Mouse (Mus musculus) forebrain, postnatal 0 days (tissue): ENCODE measurements at regions not wholly inside any gene's neighbourhood (a gene's known extent, or its start where the extent isn't known, plus 50 kb on each side); places are given as distances from the start of the nearest gene placed in this dataset.

ENCODE experiments used
- ATAC-seq: fragments of 200-750 bp; cut with Nextera tagmentation; 2 replicates; pipeline ENCODE4 v1.8.0; 2017; ENCODE audit warnings: mild to moderate bottlenecking, moderate library complexity
- DNase-seq: peaks from one replicate; pipeline ENCODE4 v3.0.0-alpha.2; 2015
- H3K27ac ChIP-seq: fragments of 300-500 bp; sonication (generic); 2 replicates; pipeline ENCODE4 v1.5.1; 2014; ENCODE audit warnings: low read depth, mild to moderate bottlenecking, antibody characterized with exemption, low read length, moderate library complexity, mixed read lengths
- H3K27me3 ChIP-seq: fragments of 300-500 bp; sonication (generic); 2 replicates; pipeline ENCODE4 v1.6.1; 2014; ENCODE audit warnings: mild to moderate bottlenecking, low read length, mixed read lengths; ENCODE audit not compliant: insufficient read depth
- H3K36me3 ChIP-seq: fragments of 300-500 bp; sonication (generic); 2 replicates; pipeline ENCODE4 v1.6.1; 2014; ENCODE audit warnings: mild to moderate bottlenecking, moderate library complexity; ENCODE audit not compliant: insufficient read depth
- H3K4me1 ChIP-seq: fragments of 300-500 bp; sonication (generic); 2 replicates; pipeline ENCODE4 v1.6.1; 2014; ENCODE audit warnings: antibody characterized with exemption; ENCODE audit not compliant: insufficient read depth
- H3K4me2 ChIP-seq: fragments of 300-500 bp; sonication (generic); 2 replicates; pipeline ENCODE4 v1.6.1; 2014; ENCODE audit warnings: low read depth, mild to moderate bottlenecking, moderate library complexity
- H3K4me3 ChIP-seq: fragments of 300-500 bp; sonication (generic); 2 replicates; pipeline ENCODE4 v1.5.1; 2014; ENCODE audit warnings: low read depth, low read length, mixed read lengths
- H3K9ac ChIP-seq: fragments of 300-500 bp; sonication (generic); 2 replicates; pipeline ENCODE4 v1.6.1; 2014; ENCODE audit warnings: mild to moderate bottlenecking
- H3K9me3 ChIP-seq: fragments of 300-500 bp; sonication (generic); 2 replicates; pipeline ENCODE4 v1.6.1; 2016; ENCODE audit warnings: low read length
- CTCF ChIP-seq: sonication (generic); IDR thresholded peaks from 2 replicates; pipeline ENCODE4 v1.5.1; 2016; ENCODE audit warnings: antibody characterized with exemption, control low read depth, low read depth
- WGBS: fragments of 180-500 bp; shearing (Covaris S2); extraction: QIAGEN DNeasy Blood & Tissue Kit; methylation state at CpG from one replicate; pipeline ENCODE4 v1.1.7; 2014; 5-methylcytosine and 5-hydroxymethylcytosine counted together

GRCm38 (mm10) chr1:71728852-71729347 is 75.9 kb upstream of the Fn1 start:
- 89% methylated on average over 8 of the region's 8 CpGs for WGBS
- H3K4me3 ChIP-seq = no peak overlapping the region
- H3K9me3 ChIP-seq = no peaks in the 10 kb centered on the region
- H3K36me3 ChIP-seq = no peaks in the 10 kb centered on the region
- no peaks in the 10 kb centered on the region for H3K4me1 ChIP-seq
- H3K9ac ChIP-seq = no peak overlapping the region
- no peak for TF ChIP-seq CTCF
- ATAC-seq (no peak), DNase-seq (no peak)
- H3K27me3 ChIP-seq = no peaks in the 10 kb centered on the region
- H3K4me2 ChIP-seq = no peak overlapping the region
- H3K27ac ChIP-seq = no peak overlapping the region

GRCm38 (mm10) chr1:71723816-71724215 is 70.8 kb upstream of the Fn1 start:
- TF ChIP-seq CTCF = no peak
- Histone ChIP-seq H3K9me3 (no peaks in the 10 kb centered on the region), H3K4me3 (no peak overlapping the region), H3K4me2 (no peak overlapping the region), H3K27ac (no peak overlapping the region), H3K9ac (no peak overlapping the region), H3K36me3 (no peaks in the 10 kb centered on the region), H3K4me1 (no peaks in the 10 kb centered on the region; the same call in 1 of the 2 replicates), H3K27me3 (no peaks in the 10 kb centered on the region)
- DNase-seq (no peak), ATAC-seq (no peak)
- 62% methylated on average over 7 of the region's 7 CpGs for WGBS

GRCm38 (mm10) chr1:71723039-71723397 is 70.0 kb upstream of the Fn1 start:
- WGBS = 63% methylated on average over 2 of the region's 2 CpGs
- Histone ChIP-seq H3K27me3 (no peaks in the 10 kb centered on the region), H3K9ac (no peak overlapping the region), H3K9me3 (no peaks in the 10 kb centered on the region), H3K4me3 (no peak overlapping the region), H3K4me2 (no peak overlapping the region), H3K36me3 (no peaks in the 10 kb centered on the region), H3K27ac (no peak overlapping the region), H3K4me1 (no peaks in the 10 kb centered on the region; the same call in 1 of the 2 replicates)
- no peak for ATAC-seq
- TF ChIP-seq CTCF = no peak
- no peak for DNase-seq

- no peak overlapping the region for H3K4me3 ChIP-seq
- H3K9me3 ChIP-seq = no peaks in the 10 kb centered on the region
- no peak overlapping the region for H3K4me2 ChIP-seq
- H3K36me3 ChIP-seq = no peaks in the 10 kb centered on the region
- no peak overlapping the region for H3K27ac ChIP-seq
- DNase-seq (peak; percentile 17), ATAC-seq (peak; percentile 74; the same call in 1 of the 2 replicates)
- WGBS = 48% methylated on average over 6 of the region's 6 CpGs
- H3K27me3 ChIP-seq = no peaks in the 10 kb centered on the region
- no peak overlapping the region for H3K9ac ChIP-seq
- H3K4me1 ChIP-seq = no peaks in the 10 kb centered on the region; the same call in 1 of the 2 replicates
- no peak for TF ChIP-seq CTCF
These were observed 69.4 kb upstream of the Fn1 start for GRCm38 (mm10) chr1:71722211-71723038.
